Comparison of ENCODE assay signal across 32 mouse cellular contexts in the genomic region with DNA sequence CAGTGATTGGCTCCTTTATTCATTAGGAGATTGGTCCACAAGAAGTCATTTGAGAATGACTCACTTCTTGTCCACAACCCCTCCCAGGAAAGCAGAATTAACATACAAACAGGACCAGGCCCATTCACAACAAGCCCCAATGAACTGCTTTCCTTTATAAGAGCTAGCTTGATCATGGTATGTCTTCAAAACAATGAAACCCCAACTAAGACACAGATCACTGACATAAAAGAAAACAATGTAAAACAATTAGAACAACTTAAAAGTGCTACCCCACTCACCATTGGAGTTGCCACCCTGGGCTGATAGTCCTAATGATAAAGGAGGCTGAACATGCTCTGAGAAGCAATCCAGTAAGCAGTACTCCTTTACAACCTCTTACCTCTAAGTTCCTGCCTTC. TPM values are rescaled to one million over a fixed set of nuclear protein-coding genes. Genes with fewer than 3 reads are reported as not detected.
"Had no signal": no experiment of that assay in that cellular context is flagged by ENCODE, and none has a peak within 500 bp of the region (broad histone marks: within the 10 kb centered on the region; RNA-seq: fewer than 3 reads in every experiment).

No protein-coding gene starts in this region.

- H3K27me3 ChIP-seq: hindbrain, embryonic 12.5 days; intestine, embryonic 15.5 days; limb, embryonic 12.5 days; liver, embryonic 13.5 days; liver, embryonic 15.5 days had no signal

- H3K4me1 ChIP-seq: hindbrain, embryonic 10.5 days; hindbrain, embryonic 12.5 days; intestine, embryonic 15.5 days; limb, embryonic 10.5 days; limb, embryonic 12.5 days; liver, embryonic 13.5 days; liver, embryonic 15.5 days had no signal

- H3K27ac ChIP-seq: gastrocnemius, adult 2 months; heart, adult 2 months; hindbrain, embryonic 10.5 days; hindbrain, embryonic 12.5 days; hindbrain, embryonic 14.5 days; intestine, embryonic 15.5 days; layer of hippocampus, adult 2 months; left cerebral cortex, adult 2 months; limb, embryonic 10.5 days; limb, embryonic 12.5 days; liver, embryonic 13.5 days; liver, embryonic 15.5 days had no signal

- H3K4me2 ChIP-seq: heart, embryonic 11.5 days; hindbrain, embryonic 12.5 days; hindbrain, embryonic 14.5 days; intestine, embryonic 15.5 days; limb, embryonic 12.5 days; liver, embryonic 11.5 days; liver, embryonic 13.5 days; liver, embryonic 15.5 days had no signal

- DNase-seq: gastrocnemius, adult 2 months; gastrocnemius, postnatal 10 days; gastrocnemius, postnatal 25 days; heart, adult 2 months; heart, postnatal 10 days; heart, postnatal 4 days; kidney, adult 18-20 months; kidney, adult 8-10 months; kidney, postnatal 10 days; kidney, postnatal 25 days; kidney, postnatal 4 days; liver; liver, embryonic 13.5 days had no signal

- H3K4me3 ChIP-seq: gastrocnemius, adult 2 months; heart, adult 2 months; hindbrain, embryonic 10.5 days; hindbrain, embryonic 12.5 days; intestine, embryonic 15.5 days; layer of hippocampus, adult 2 months; left cerebral cortex, adult 2 months; limb, embryonic 10.5 days; limb, embryonic 12.5 days; liver, embryonic 13.5 days; liver, embryonic 15.5 days had no signal

- ATAC-seq: hindbrain, embryonic 16.5 days; inflammation-experienced regulatory T-cells, adult 6 months; intestine, embryonic 15.5 days; intestine, postnatal 0 days had no signal

- H3K9ac ChIP-seq: hindbrain, embryonic 12.5 days; hindbrain, embryonic 14.5 days; intestine, embryonic 15.5 days; limb, embryonic 12.5 days; liver, embryonic 13.5 days; liver, embryonic 15.5 days had no signal

RNA-seq across cellular contexts. Expression of a gene that starts 38.1 kb away (rescaled TPM):
- polyA plus RNA-seq: heart, adult 2 months; heart, embryonic 11.5 days; heart, embryonic 14.5 days; heart, embryonic 16.5 days; hindbrain, embryonic 10.5 days; hindbrain, embryonic 12.5 days; hindbrain, embryonic 14.5 days; hindbrain, embryonic 16.5 days; inflammation-experienced regulatory T-cells, adult 6 months; intestine, embryonic 15.5 days; intestine, postnatal 0 days; kidney, embryonic 14.5 days; kidney, embryonic 16.5 days; limb, embryonic 10.5 days; limb, embryonic 12.5 days; limb, embryonic 14.5 days; liver, embryonic 11.5 days; liver, embryonic 13.5 days; liver, embryonic 15.5 days had no signal

RNA-seq across cellular contexts. Expression of a gene that starts 42.1 kb away (rescaled TPM):
- polyA plus RNA-seq: inflammation-experienced regulatory T-cells, adult 6 months had no signal
